Mouse (Mus musculus): ENCODE measurements around the gene Wdtc1.
A peak's percentile ranks its signal among the peaks of the same experiment; 100 is the strongest.

The Wdtc1 gene

DNA sequence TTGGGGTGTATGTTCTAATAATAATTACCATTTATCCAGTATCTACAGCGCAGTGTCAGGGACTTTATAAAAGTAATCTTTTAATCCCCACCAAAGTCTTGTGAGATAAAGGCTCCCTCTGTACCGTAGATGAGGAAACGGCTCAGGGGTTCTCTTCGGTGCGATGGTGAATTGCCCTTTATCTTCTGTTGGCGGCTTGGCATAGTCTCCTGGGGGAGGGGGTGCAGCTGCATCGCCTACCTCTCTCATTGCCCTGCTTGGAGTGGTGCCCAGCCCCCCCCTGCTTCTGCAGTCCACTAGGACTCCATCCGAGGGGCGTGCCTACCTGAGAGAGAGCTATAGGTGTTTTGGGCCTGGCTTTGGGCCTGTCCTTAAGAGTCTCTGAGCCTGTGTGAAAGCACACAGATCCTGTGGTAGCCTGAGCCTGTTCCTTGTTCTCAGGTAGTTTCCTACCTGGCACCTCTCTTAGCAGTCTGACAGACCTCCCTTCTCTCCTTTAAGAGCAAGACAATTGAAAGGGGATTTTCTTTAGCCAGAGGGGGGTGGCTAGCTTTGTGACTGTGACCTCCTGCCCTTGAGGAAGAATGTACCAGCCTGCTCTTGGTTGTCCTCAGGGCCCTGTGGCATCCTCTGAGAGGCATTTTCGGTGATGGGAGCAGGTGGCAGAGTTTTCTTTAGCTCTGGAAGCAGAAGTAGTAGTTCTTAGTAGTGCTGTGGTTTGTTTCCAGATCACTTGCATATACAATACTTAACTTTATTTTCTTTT, 22.7 kb upstream of the Wdtc1 start:
- DNase-seq (ENCODE audit: low spot score in 2 of 2), result no peak

DNA sequence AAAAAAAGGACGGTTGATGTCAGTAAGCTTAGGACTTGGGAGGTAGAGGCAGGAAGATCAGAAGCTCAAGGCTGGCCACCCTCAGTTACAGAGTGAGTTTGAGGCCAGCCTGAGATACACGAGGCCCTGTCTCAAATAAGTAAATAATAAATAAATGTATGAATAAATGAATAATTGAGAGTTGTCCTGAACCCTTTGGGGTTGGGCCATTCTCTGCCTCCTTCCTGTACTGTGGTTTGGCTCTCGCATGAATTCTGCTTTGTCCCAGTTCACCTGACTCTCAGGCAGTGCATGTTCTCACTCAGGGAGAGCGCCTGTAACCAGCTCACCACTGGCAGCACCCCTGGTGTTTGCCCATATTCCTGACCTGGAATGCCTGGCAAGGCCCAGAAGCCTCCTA, 20.7 kb upstream of the Wdtc1 start:
- DNase-seq (ENCODE audit: low spot score in 2 of 2), result no peak

DNA sequence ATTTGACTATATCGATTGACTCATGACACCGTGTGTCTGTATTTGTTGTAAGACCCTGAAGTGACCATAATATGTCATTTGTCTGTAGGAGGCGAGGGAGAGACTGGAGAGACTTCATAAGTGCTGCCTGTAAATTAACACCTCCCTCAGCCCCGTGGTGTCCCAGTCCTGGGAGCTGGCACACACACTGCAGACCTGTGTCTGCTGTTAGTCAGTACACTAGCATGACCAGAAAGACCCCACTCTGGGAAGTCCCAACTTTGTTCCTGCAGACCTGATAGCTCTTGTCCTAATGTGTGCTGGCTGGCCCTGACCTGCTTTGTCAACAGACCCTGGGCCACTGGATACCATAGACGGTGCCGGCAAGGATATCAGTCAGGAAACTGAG, 19.0 kb upstream of the Wdtc1 start:
- DNase-seq (ENCODE audit: low spot score in 2 of 2), result no peak

DNA sequence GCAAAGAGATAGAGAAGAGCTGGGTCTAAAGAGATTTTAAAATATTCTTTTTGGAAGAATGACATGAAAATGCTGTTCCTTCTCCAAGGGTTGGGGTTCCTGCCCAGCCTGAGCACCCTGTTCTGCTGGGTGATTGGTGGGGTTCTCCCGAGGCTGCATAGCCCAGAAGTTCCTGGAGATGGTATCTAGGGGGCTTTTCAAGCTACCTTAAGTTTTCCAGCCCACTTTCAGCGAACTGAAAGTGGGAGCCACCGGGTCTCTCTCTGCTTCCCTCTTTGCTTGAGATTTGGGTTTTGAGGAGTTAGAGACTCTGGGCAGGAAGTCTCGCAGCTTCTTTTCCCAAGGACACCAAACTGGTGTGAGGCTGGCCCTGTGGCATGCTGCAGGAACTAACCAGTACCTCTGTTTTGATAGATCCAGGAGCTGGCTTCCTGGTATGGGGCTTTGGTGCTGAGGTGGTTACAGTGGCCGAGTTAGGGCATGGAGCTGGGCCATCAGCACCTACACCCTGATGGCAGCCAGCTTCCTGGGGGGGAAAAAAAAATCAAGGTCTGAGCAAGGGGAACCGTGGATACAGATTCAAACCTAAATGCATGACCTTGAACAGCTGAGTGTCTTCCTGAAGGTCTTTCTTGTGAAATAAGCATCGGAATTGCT, 18.5 kb upstream of the Wdtc1 start:
- no peak for DNase-seq (ENCODE audit: low spot score in 2 of 2)

DNA sequence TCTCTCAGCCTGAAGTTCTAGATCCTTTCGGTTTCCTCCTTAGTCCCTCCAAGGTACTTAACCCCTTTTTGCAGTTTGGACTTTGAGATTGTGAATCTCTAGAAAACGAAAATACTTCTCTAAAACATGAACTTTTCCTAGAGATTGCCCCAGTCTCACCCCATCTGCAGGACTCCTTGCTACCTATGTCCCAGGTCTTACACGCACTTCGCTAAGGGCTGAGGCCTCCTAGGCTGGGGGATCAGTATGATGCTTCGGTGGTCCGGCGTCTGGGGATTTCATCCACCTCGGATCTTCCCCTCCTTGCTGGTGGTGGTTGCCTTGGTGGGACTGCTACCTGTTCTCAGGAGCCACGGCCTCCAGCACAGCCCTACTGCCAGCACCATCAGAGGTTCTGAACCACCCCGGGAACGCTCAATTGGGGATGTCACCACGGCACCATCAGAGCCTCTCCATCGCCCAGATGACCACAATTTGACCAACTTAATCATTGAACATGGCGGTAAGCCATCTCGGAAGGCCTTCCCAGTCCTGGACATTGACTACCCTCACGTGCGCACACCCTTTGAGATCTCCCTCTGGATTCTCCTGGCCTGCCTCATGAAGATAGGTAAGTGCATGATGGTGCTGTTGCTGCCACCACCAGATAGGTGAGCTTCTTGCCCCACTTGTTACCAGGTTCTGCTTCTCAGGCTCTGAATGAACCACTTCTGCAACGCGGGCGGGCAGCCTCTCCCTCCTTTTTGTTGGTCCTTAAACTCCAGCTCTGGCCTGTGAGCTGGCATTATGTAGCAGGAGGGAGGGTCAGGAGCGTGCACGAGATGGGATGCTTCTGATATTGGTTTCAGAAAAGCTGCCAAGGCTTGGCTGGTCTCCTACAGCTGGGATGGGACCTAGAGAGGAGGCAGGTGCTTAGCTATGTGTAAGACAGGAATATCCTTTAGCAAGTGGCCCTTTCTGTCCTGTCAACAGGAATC, 17.3 kb upstream of the Wdtc1 start:
- no peak for DNase-seq (ENCODE audit: low spot score in 2 of 2)

DNA sequence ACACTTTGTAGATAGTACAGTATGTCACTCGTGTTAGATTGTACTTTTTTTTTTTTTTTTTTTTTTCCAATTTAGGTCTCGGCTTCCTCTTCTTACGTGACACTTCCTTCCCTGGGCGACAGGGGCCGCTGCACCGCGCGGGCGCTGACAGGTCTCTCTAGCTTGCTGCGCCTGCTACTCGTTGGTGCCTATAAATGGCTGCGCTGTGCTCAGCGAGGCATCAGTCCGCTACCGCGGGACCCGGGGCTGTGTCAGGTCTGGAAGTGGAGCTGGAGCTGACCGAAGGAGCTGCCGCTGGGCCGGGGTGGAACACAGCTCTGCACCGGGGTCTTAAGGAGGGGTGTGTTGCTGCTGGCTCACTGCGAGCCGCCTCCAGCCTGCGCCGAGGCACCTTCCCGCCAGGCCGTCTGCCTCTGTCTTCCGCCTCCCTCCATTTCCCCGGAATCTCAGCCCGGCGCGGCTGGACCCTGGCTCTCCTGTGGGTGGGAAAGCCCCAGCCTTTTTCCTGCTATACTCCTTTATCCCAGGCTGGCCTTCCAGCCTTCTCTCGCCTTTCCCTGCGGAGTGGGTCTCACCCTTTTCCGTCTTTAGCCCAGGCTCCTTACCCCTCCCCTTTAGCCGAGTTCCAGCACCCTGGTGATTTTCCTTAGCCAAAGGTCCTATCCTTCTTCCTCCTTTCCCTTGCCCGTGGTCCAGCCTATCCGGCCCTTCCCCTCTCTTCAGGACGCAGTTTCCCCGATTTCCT, 16.4 kb upstream of the Wdtc1 start, which contains the start of gene Slc9a1:
Gene Slc9a1, plus strand, starts transcription at position 154 of the 745 bp plus-strand sequence.
- peak; percentile 95 for DNase-seq (ENCODE audit: low spot score in 2 of 2)

DNA sequence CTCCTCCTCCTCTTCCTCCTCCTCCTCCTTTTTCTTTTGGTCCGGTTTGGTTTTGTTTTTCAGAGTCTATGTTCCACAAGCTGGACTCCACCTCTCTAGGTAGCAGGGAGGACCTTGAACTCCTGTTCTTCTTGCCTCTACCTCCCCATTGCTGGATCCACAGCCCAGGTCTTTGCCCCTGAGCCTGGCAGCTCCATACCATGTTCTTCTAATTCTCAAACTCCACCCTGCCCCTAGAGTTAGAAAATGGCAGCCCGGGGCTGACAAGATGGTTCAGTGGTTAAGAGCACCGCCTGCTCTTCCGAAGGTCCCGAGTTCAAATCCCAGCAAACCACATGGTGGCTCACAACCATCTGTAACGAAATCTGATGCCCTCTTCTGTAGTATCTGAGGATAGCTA, 1.4 kb upstream of the Wdtc1 start:
- DNase-seq (ENCODE audit: low spot score in 2 of 2), result no peak

DNA sequence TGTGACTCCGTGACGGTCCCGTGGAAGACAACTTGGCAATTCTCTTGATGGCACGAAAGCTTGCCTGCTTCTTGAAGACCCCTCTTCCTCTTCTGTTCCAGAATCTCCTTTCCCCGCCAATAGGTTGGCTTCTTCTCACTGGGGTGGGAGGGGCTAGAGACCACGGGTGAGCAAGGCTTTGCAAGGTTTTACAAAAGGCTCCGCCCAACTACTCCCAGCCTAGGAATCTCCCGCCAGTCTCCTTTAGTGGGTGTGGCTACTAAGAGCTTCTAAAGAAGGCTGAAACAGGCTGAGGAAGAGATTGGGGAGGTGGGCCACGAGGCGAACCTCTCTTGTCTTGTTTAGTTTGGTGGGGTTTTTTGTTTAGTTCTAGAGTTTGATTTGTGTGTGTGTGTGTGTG, 484 bp downstream of the Wdtc1 start:
- no peak for DNase-seq (ENCODE audit: low spot score in 2 of 2)

DNA sequence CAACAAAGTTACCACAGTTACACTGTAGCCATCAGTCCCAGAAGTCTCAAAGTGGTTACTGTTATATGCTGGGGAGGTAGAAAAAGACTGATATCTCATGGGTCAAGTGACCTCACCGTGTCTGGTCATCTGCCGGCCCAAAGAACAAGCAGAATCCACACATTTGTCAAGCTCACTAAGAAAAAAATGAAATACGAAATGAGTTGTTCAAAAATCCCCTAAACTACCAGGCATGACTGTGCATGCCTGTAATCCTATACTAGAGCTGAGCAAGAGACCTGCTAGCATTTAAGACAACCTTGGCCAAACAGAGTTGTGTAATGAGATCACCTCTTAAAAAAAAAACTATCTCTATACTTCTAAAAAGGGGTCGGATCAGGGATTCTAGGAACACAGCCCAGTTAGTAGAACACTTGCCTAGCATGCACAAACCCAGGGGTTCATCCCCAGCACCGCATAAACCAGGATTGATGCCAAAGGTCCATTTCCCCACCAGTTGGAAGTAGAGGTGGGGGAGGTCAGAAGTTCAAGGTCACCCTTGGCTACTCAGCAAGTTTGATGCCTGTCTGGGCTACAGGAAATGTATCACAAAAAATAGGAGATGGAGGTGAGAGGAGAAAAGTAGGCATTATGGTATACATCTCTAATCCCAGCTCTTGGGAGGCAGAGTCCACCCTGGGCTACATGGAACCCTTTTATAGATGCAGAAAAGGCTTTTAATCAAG, 5.1 kb downstream of the Wdtc1 start:
- DNase-seq (ENCODE audit: low spot score in 2 of 2), result no peak

DNA sequence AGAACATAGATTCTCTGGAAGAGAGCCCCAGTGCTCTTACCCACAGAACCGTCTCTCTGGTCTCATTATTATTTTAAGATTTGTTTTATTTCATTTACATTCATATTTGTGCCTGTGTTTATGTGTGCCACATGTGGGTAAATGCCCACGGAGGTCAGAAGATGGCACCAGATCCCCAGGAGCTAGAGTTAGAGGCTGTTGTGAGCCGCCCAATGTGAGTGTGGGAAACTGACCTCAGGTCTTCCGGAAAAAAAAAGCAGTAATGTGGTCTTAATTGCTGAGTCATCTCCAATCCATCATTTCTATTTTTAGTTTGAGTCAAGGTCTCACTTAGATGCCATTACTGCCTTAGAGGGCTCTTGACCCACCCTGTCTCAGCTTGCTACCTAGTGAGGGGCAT, 5.7 kb downstream of the Wdtc1 start:
- no peak for DNase-seq (ENCODE audit: low spot score in 2 of 2)

DNA sequence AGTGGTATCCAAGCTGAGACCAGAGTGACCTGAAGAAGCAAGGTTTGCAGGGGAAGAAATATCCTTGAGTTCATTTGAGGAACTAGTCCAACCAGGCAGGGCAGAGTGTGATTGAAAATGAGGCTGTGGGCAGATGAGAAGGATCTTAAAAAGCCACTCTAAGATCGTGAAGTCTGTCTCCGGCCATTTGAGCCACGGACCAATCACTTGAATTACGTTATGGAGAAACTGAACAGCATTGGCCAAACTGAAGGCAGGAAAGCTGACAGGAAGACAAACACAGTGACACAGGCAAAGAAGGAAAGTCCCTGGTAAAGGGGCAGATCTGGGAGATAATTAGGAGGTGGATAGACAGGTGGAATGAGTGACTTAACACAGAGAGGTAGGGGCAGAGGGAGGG, 6.7 kb downstream of the Wdtc1 start:
- DNase-seq (ENCODE audit: low spot score in 2 of 2), result no peak

DNA sequence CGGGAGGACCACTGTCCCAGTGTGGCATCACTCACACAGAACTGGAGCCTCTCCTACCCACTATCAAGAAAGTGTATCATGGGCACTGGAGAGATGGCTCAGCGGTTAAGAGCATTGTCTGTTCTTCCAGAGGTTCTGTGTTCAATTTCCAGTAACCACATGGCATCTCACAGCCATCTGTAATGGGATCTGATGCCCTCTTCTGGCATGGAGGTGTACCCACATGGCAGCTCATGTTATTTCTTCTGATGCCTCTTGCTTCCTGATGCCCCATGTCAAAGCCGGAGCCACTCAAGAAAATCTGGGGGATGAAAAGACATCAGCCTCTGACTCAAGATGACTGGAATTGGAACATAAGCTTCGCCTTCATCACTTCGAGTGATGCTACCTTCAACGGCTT, 7.6 kb downstream of the Wdtc1 start:
- DNase-seq (ENCODE audit: low spot score in 2 of 2), result no peak

DNA sequence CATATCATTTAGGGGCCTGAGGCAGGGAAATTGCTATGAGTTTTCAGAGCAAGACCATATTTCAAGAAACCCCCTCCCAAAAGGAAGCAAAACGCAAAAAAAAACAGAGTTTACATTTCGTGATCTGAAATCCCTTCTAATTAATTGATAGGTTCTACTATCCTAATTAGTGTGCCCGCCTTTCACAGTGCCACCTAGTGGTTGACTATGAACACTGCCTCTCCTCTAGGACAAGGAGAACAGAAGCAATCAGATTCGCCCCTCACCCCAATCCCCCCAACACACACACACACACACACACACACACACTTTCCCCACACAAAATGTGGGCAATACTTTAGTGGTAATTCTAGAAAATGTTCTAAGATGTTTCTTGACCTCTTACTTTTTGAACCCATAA, 9.2 kb downstream of the Wdtc1 start:
- peak in 1 of 2 experiments; percentile 17 for DNase-seq (ENCODE audit: low spot score in 2 of 2)

DNA sequence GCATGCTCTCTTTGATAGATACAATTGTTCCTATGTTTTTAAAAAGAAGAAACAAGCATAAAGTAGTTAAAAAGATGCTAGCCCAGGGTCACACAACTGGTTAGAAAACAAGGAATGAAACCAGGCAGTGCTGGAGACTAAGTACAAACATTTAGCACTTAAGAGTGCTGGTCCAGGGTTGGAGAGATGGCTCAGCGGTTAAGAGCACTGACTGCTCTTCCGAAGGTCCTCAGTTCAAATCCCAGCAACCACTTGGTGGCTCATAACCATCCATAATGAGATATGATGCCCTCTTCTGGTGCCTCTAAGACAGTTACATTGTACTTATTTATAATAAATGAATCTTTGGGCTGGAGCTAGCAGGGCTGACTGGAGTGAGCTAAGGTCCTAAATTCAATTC, 13.1 kb downstream of the Wdtc1 start:
- DNase-seq (ENCODE audit: low spot score in 2 of 2), result no peak

DNA sequence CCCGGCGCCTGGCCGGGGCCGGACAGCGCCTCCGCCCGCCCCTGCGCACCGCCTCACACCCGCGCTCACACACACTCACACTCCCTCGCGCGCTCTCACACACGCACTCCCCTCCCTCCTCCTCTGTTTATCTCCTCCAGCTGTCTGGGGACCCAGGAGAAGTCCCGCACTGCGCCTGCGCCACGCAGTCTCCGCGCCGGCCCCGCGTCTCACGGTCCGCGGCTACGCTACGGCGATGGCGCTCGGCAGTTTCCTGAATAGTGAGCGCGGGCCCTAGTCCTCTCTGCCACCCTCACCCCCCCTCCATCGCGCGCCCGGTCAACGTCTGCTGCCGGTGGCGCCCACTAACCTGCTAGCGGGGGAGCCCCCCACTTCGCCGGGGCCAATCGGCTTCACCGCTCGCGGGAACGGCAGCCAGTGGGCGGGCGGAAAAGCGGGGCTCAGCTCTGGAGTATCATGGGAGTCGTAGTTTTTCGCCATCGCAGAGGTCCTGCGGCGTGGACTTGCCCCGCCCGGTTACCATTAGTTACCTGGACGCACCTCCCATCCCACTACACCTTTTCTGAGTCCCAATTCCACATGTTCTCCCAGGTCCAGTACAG, 14.0 kb downstream of the Wdtc1 start:
- DNase-seq (ENCODE audit: low spot score in 2 of 2), result peak; percentile 98 to 99

DNA sequence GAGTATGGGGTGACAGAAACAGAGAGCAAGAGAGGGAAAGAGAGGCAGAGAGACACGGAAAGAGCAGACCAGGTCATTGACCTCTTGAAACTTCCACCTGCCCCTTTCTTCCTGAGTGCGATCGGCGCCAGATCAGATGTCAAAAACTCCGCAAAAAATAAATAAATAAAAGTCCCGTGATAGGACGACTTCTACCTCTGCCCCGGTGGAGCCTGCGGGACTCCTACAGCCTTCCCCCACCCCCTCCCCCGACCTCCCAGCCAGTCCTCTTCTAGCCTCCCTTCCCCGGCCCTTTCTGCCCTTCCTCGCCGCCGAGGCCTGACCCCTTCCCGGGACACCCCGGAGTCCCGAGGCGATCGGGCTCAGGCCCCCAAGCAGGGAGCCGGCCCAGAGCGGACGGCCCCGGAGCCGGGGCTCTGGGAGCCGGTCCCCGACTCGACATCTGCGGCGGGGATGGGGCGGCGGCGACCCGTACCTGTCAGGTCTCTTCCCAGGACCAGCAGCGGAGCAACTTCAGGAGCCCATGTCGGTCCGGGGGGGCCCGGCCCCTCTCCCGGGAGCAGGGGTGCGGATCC, 14.7 kb downstream of the Wdtc1 start:
- no peak for DNase-seq (ENCODE audit: low spot score in 2 of 2)

DNA sequence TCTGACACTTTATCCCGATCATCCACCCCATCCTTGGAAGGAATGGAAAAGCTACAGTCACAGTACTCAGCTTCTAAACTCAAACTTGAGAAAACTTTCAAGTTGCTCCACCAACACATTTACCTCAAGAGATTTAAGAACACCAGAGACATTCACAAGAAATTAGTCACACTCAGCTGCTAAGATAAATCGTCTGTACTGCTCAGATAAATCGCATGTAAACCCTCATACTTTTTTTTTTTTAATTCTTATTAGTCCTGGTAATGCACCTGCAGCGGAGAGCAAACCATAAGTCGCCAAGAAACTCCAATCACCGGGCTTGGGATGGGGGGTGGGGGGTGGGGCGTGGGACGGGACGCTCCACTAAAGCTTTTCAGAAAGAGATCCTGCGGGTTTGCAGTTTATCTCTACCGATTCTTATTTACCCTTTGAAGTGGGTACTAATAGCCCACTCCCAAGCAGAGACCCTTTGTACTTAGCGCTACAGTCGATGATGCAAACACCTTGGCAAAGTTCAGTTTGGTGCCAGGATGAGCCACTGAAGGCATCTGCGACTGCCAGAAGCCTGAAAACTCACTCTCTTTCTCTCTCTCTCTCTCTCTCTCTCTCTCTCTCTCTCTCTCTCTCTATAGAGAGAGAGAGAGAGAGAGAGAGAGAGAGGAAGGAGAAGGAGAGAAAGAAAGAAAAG, 15.3 kb downstream of the Wdtc1 start:
- no peak for DNase-seq (ENCODE audit: low spot score in 2 of 2)

DNA sequence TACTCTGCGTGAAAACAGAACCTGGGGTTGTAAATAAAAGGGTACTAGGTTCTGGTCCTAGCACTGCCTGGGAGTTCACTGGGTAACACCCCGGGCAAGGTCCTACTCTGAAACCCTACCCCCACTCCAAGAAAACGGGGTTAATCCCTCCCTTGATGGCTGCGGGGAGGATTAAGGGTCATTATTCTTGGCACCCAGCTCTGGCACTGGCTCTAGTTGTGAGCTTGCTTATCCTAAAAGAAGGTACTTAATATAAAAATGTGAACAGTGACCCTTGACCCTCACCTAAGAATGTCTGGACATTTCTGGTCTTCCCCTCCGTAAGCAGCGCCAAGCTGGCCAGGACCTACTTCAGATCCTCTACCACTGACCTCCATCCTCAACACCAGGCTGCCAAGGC, 20.0 kb downstream of the Wdtc1 start:
- DNase-seq (ENCODE audit: low spot score in 2 of 2), result no peak

DNA sequence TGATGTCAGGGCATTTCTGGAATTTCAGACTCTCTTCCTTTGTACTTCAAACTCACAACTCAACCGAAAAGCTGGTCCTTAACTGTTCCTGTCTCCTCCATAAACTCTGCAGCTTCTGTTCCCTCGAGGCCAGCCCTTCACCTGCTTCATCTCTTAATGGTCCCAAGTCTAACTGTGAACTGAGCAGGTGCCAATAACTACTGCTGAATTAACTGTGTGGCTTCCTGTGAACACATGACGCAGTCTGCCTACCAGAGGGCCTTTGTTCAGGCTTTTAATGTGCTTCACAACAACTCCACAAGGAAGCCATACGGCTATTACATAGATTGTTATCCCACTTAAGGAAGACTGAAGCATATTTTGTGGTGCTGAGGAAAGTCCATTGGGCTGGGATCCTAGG, 23.0 kb downstream of the Wdtc1 start:
- DNase-seq (ENCODE audit: low spot score in 2 of 2), result no peak

DNA sequence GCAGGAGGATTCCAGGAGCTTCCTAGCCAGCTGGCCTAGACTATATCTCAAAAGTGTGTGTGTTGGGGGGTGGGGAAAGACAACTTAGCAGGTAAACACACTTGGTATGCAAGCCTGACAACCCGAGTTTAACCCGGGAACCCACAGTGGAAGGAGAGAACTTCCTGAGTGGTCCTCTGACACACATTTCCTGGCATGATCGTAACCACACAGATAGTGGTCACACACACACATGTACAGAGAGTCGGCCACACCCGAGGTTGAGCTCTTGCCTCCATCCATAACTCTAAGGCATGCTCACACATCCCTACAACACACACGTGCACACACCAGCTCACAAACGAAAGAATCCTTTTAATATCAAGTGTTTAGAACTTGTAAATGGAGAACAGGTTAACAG, 25.2 kb downstream of the Wdtc1 start:
- DNase-seq (ENCODE audit: low spot score in 2 of 2), result no peak
